Mouse (Mus musculus) erythroblast, embryonic 14.5 days (primary cell): ENCODE data around the gene Smyd3. TPM values are rescaled to one million over a fixed set of nuclear protein-coding genes. Genes with fewer than 3 reads are reported as not detected.

Experiments
- H3K27me3 ChIP-seq: 2 replicates; pipeline ENCODE4 v1.6.1; 2012; ENCODE audit warnings: inconsistent platforms; ENCODE audit not compliant: control insufficient read depth
- H3K36me3 ChIP-seq: 2 replicates; pipeline ENCODE4 v1.6.1; 2012; ENCODE audit warnings: mild to moderate bottlenecking, inconsistent platforms; ENCODE audit not compliant: control insufficient read depth
- H3K4me1 ChIP-seq: 2 replicates; pipeline ENCODE4 v1.6.1; 2012; ENCODE audit warnings: inconsistent platforms; ENCODE audit not compliant: control insufficient read depth
- H3K4me3 ChIP-seq: replicated peaks from 2 replicates; pipeline ENCODE3; 2012; ENCODE audit warnings: moderate library complexity, mild to moderate bottlenecking, inconsistent platforms
- H3K9me3 ChIP-seq: 2 replicates; pipeline ENCODE4 v1.6.1; 2012; ENCODE audit warnings: low read length, inconsistent platforms, mixed read lengths; ENCODE audit not compliant: control insufficient read depth
- GATA1 ChIP-seq: IDR thresholded peaks from 2 replicates; pipeline ENCODE4 v1.6.1; 2012; ENCODE audit warnings: low read length, inconsistent platforms, mixed read lengths
- TAL1 ChIP-seq: IDR thresholded peaks from 3 replicates; pipeline ENCODE4 v1.6.1; 2012; ENCODE audit warnings: low read length, inconsistent platforms, mixed read lengths
- polyA plus RNA-seq: library from polyadenylated mRNA; stranded (reverse); fragments of >175 nt; gene quantifications from 2 replicates; pipeline ENCODE4 v1.2.3, GENCODE M21; 2012

Gene Smyd3
- polyA plus RNA-seq, 1 experiment: 0.09 TPM

DNA sequence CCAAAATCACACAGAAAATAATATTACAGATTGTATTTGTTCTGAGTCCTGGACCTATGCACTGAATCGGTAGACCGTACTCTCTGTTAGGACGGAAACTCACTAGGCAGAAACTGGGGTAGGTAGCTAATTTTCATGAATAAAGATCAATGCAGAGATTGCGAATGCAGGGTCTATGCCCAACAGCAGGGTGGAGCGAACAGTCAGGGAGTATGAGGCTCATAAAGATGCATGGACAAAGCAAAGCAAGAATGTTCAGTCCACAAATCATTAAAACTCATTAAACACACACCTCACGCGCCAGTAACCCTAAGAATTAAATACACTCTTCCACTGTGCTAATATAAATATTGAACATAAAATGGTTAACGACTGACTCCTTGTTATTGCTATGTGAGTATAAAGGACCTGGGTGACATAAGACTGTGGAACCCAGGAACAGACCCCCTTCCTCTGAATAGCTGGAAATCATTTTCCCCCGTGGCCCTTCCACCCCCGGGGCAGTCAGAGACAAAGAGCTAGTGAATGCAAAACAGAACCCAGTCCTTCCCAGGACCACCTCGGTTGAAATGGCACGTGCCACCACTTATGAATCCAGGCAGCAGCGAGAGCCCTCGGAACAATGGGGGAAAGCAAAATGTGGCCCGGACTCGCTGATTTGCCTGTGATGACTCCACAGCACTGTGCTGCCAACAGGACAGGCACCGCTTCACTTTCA is 71.6 kb downstream of the Smyd3 start:
- no peak overlapping the region for H3K4me3 ChIP-seq
- no peaks in the 10 kb centered on the region for H3K27me3 ChIP-seq
- H3K4me1 ChIP-seq: no peaks in the 10 kb centered on the region
- no peaks in the 10 kb centered on the region for H3K9me3 ChIP-seq
- no peaks in the 10 kb centered on the region for H3K36me3 ChIP-seq
- TF ChIP-seq GATA1 (no peak), TAL1 (no peak)

DNA sequence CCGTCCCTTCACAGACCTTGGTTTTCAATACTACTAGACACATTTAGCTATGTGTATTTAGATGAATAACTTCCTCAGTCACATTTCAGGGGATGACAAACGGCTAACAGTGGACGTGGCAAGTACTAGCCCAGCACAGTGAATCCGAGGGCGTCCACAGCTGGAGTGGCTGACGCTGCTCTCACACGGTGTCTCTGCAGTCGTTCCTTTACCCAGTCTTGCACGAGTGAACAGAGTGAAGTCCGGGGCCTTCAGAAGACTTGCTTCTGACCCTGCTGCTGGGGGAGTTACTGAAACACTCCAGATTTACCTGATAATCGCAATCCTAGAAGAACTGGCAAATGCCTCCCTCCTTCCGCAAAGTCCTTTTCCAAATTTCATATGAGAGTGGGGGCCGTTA is 74.0 kb downstream of the Smyd3 start:
- Histone ChIP-seq H3K36me3 (no peaks in the 10 kb centered on the region), H3K4me1 (no peaks in the 10 kb centered on the region), H3K27me3 (no peaks in the 10 kb centered on the region), H3K9me3 (no peaks in the 10 kb centered on the region), H3K4me3 (no peak overlapping the region)
- no peak for TF ChIP-seq TAL1
- no peak for TF ChIP-seq GATA1

DNA sequence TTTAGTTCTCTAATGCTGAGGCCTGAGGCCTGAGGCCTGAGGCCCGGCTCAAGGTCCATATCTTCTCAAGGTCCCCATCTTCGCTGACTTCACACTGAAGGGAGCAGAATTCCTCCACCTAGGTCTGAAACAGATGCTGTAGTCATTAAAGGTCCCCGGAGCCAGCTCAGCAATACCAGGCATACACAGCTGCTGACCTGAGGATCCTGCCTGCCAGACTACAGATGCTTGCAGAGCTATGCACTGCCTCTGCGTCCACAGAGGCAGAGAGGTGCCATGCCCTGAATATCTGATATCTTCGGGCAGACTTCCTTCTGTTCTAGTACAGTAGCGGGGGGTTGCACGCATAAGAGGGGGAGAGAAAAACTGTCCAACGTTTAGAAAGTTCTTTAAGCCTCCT is 74.4 kb downstream of the Smyd3 start:
- Histone ChIP-seq H3K36me3 (no peaks in the 10 kb centered on the region), H3K9me3 (no peaks in the 10 kb centered on the region), H3K4me3 (no peak overlapping the region), H3K4me1 (no peaks in the 10 kb centered on the region), H3K27me3 (no peaks in the 10 kb centered on the region)
- no peak for TF ChIP-seq GATA1

DNA sequence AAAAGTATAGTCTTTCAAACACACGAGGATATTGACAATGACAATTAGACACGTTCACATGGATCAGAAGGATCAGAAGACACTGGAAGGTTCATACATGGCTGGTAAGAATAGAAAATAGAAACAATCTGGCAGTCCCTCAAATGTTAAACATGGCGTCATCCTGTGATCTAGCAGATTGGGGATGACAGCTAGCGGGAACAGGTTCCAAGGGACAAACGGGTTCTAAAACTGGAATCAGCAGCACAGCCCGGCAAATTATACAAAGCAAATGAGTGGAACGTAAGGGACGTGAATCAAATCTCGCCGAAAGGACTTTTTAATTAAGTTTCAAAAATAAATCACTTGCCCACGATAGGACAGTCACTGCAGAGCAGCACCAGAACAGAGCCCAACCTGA is 81.2 kb downstream of the Smyd3 start:
- Histone ChIP-seq H3K27me3 (no peaks in the 10 kb centered on the region), H3K36me3 (no peaks in the 10 kb centered on the region), H3K9me3 (no peaks in the 10 kb centered on the region), H3K4me3 (no peak overlapping the region), H3K4me1 (no peaks in the 10 kb centered on the region)
- TF ChIP-seq TAL1 (no peak), GATA1 (no peak)

DNA sequence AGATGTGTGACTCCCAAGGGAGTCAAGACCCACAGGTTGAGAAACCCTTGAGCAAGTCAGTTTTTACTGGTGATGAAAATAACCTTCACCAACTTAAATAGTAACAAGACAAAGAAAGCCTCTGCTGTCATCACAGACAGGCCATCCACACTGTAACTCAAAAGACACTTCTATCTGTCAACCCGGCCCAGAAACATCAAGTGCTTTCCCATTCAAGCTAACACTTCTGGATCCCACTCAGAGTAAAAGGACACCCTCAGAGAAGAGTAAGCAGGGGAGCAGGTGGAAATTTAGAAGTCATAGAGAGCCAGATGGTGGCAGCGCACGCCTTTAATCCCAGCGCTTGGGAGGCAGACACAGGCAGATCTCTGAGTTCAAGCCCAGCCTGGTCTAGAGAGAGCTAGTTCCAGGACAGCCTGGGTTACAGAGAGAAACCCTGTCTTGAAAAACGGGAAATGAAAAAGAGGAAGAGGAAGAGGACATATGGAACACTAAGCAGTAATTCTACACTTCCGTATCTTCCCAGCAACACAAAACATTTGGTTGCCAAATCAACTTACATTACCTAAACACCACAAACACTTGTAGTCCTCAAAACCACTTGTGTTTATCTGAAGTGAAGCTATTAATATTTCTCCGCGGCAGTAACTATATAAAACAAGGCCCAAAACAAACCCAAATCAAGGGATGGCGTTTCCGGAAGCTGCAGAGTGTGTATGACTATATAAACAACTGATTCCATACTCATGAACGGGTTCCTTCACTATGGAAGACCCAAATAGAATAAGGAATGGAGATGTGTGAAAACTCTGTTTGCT is 83.2 kb downstream of the Smyd3 start:
- H3K4me3 ChIP-seq: no peak overlapping the region
- TF ChIP-seq GATA1 (no peak), TAL1 (no peak)
- H3K36me3 ChIP-seq: no peaks in the 10 kb centered on the region

DNA sequence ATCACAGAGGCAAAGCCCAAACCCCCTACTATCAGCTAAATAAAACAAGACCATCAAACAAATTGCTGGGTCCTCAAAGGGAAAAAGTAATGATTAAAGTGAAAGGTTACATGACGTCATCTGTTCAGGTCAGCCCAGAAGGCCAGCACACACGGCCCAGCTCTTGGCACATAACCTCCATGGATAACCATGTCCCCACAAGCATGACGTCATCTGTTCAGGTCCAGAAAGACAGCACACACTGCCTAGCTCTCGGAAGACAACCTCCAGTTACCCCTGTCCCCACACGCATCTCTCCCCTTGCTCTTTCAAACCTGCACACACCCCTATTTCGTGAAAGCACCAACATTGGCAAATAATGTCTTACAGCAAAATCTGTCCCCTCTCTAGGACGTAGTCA is 84.0 kb downstream of the Smyd3 start:
- Histone ChIP-seq H3K9me3 (no peaks in the 10 kb centered on the region), H3K4me3 (no peak overlapping the region), H3K4me1 (no peaks in the 10 kb centered on the region), H3K27me3 (no peaks in the 10 kb centered on the region), H3K36me3 (no peaks in the 10 kb centered on the region)
- no peak for TF ChIP-seq GATA1
- no peak for TF ChIP-seq TAL1

More for the DNA sequence above, 83.2 kb downstream of the Smyd3 start:
- no peaks in the 10 kb centered on the region for H3K27me3 ChIP-seq
- no peaks in the 10 kb centered on the region for H3K9me3 ChIP-seq
- H3K4me1 ChIP-seq: no peaks in the 10 kb centered on the region

DNA sequence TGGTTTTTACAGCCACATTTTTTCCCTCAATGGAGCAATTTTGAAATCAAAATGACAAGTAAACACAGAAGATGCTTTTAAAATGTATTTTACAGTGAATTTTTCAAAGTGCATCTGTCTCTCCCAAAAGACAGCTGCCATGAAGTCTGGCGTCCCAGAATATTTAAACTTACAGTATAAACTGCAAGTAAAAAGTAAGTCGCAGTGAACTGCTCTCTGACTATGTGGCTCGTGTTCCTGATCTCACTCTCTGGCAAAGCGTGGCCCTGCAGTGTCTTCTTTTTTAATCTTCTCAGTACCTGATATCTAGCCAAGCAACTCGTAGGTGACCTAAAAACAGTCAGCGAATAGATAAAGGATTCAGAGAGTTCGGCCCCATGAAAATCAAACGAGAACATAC is 84.5 kb downstream of the Smyd3 start:
- Histone ChIP-seq H3K36me3 (no peaks in the 10 kb centered on the region), H3K27me3 (no peaks in the 10 kb centered on the region), H3K9me3 (no peaks in the 10 kb centered on the region), H3K4me1 (no peaks in the 10 kb centered on the region), H3K4me3 (no peak overlapping the region)
- TF ChIP-seq GATA1 (no peak), TAL1 (no peak)

DNA sequence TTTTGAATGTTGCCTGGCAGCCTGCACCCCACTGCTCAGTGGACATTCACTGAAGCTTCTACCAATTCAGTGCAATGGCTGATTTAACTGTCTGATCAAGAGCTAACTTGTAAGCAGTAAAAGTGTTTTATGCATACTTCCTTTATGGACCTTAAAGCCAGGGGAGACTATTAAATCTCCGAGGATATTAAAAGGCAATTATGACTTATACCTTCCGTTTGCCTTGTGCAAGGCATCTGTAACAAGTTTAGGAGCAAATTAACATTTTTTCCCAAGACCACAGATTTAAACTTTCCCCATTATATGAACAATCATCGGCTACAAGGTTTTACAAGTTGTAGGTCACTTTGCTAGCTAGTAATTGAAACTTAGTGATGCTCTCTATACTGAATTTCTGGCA is 87.8 kb downstream of the Smyd3 start:
- Histone ChIP-seq H3K4me1 (no peaks in the 10 kb centered on the region), H3K27me3 (no peaks in the 10 kb centered on the region), H3K9me3 (no peaks in the 10 kb centered on the region), H3K36me3 (no peaks in the 10 kb centered on the region), H3K4me3 (no peak overlapping the region)
- TF ChIP-seq TAL1 (no peak), GATA1 (no peak)

DNA sequence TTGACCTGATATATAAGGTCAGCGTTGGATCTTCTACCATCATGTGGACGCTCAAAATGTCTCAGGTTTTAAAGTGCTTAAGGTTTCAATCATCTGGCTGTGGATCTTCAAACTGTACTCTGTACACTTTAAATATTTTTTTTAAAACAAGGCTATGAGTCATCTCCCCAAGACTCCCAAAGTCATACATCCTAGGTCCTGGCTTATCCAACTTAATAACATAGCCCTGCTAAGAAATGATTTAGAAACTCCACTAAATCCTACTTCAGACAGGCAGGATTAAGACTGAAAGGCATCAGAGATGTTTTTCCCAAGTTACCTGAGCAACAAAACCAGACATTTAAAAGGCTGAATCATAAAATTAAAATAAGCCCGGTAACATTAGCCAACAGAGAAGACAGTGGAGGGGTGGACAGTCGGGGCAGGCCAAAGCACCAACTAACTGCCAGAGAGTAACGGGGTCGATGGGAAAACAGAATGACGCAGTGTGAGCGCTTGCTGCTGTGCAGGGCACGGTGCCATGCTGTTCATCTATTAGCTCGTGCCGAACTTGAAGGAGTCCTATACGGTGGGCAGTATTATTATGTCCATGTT is 92.9 kb downstream of the Smyd3 start:
- no peaks in the 10 kb centered on the region for H3K36me3 ChIP-seq
- TF ChIP-seq TAL1: no peak
- no peak for TF ChIP-seq GATA1
- no peaks in the 10 kb centered on the region for H3K4me1 ChIP-seq
- no peak overlapping the region for H3K4me3 ChIP-seq
- H3K9me3 ChIP-seq: no peaks in the 10 kb centered on the region
- no peaks in the 10 kb centered on the region for H3K27me3 ChIP-seq
